8 mouse cellular contexts compared by ENCODE assay signal in the genomic region with DNA sequence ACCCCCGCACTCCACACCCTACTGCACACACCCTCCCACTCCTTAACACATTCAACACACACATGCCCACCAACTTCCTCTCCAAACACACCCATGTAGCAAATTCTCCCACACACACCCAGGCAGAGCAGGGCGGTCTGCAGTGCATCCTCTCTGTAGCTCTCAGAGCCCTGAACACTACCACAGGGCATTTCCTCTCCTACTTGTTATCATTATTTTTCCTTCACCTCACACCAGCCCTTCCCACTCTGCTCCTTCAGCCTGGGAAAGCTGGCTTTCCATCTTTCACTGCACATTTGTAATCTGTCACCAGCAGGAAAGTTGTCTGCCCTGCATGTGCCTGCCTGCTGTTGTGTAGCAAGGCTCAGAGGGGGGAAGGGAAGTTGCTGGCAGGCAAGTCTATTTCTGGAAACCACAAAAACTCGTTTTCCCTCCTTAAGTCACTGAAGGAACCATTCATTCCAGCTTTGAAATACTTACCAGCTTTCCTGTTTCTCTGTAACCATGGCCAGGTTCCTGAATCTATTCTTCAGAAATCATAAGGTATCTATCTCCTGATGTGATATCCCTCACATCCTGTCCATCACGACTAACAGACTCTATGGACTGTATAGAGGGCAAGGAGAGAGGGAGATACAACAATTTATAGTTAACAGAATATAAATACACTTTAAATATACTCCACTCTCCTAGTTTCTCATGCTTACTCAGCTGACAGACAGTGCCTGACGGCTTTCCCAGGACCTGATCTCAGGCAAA. TPM values are rescaled to one million over a fixed set of nuclear protein-coding genes. Genes with fewer than 3 reads are reported as not detected.
DNase-seq lines count a peak whose midpoint lies in the region; ATAC-seq and TF ChIP-seq lines count a peak whose summit lies in the region.

No protein-coding gene starts in this region.

- no peak for TF ChIP-seq POLR2A in spleen, adult 2 months (IDR thresholded peaks at IDR 0.05; ENCODE audit: low read depth, low read length)

- H3K4me2 ChIP-seq in kidney, embryonic 14.5 days (replicated peaks; ENCODE audit: low read depth, low read length): no peak overlapping the region; the same call in 1 of the 2 replicates
- H3K4me2 ChIP-seq in heart, embryonic 16.5 days (ENCODE audit: low read depth, low read length): peak overlapping the region; percentile 10; the same call in 1 of the 2 replicates

- H3K4me3 ChIP-seq in kidney, embryonic 14.5 days (ENCODE audit: low read length): no peak overlapping the region
- no peak overlapping the region for H3K4me3 ChIP-seq in heart, embryonic 16.5 days (ENCODE audit: low read length)
- H3K4me3 ChIP-seq in spleen, adult 2 months (ENCODE audit: extremely low read depth, insufficient read depth, insufficient read length): no peak overlapping the region; the same call in 1 of the 2 replicates

- peak overlapping the region; percentile 74 for H3K27ac ChIP-seq in kidney, embryonic 14.5 days (ENCODE audit: low read depth, low read length)
- peak overlapping the region; percentile 61 for H3K27ac ChIP-seq in heart, embryonic 16.5 days (ENCODE audit: low read length)
- peak overlapping the region; percentile 72 for H3K27ac ChIP-seq in spleen, adult 2 months (ENCODE audit: insufficient read depth, low read length)

- H3K27me3 ChIP-seq in kidney, embryonic 14.5 days (ENCODE audit: control insufficient read depth, insufficient read depth, low read length): no peaks in the 10 kb centered on the region
- no peaks in the 10 kb centered on the region for H3K27me3 ChIP-seq in heart, embryonic 16.5 days (ENCODE audit: control insufficient read depth, insufficient read depth, low read length)
- no peaks in the 10 kb centered on the region for H3K27me3 ChIP-seq in spleen, adult 2 months (ENCODE audit: control insufficient read depth, insufficient read depth, low read length)

- no peak for DNase-seq in kidney, adult 9 months
- peak; percentile 69 for DNase-seq in embryo, embryonic 10.5 days (ENCODE audit: low spot score)
- DNase-seq in left cerebral cortex, adult 9 months (ENCODE audit: low spot score in 2 of 2): peak; percentile 15 to 27
- peak; percentile 53 to 57 for DNase-seq in lung, postnatal 4 days
- peak in 1 of 2 experiments; percentile 67 for DNase-seq in spleen, adult 2 months (ENCODE audit: low read depth in 1 of 2, low spot score in 2 of 2)
- DNase-seq in adrenal gland, adult 18-20 months (ENCODE audit: low spot score in 2 of 2): no peak

- H3K4me1 ChIP-seq in kidney, embryonic 14.5 days (ENCODE audit: control insufficient read depth, insufficient read depth, low read length): peaks cover 12% of the 10 kb centered on the region
- H3K4me1 ChIP-seq in heart, embryonic 16.5 days (ENCODE audit: control insufficient read depth, insufficient read depth, low read length): peaks cover 17% of the 10 kb centered on the region
- peaks cover 15% of the 10 kb centered on the region for H3K4me1 ChIP-seq in spleen, adult 2 months (ENCODE audit: control insufficient read depth, insufficient read depth, insufficient read length)

- 29% methylated on average over 5 of the region's 5 CpGs for WGBS in kidney, embryonic 14.5 days
- 14% methylated on average over 5 of the region's 5 CpGs for WGBS in heart, embryonic 16.5 days
- 14% methylated on average over 5 of the region's 5 CpGs for WGBS in spleen, adult 2 months

- no peak overlapping the region for H3K9ac ChIP-seq in kidney, embryonic 14.5 days (ENCODE audit: low read depth, low read length)
- H3K9ac ChIP-seq in heart, embryonic 16.5 days (ENCODE audit: low read length): no peak overlapping the region

- peak; percentile 79 for ATAC-seq in kidney, embryonic 14.5 days (ENCODE audit: low FRiP score, low TSS enrichment)
- peak; percentile 85 for ATAC-seq in heart, embryonic 16.5 days (replicated peaks; ENCODE audit: extremely low read depth, insufficient read depth, low FRiP score)

- H3K36me3 ChIP-seq in kidney, embryonic 14.5 days (ENCODE audit: control insufficient read depth, insufficient read depth, low read length): no peaks in the 10 kb centered on the region
- no peaks in the 10 kb centered on the region for H3K36me3 ChIP-seq in heart, embryonic 16.5 days (ENCODE audit: control insufficient read depth, insufficient read depth)
- no peaks in the 10 kb centered on the region for H3K36me3 ChIP-seq in spleen, adult 2 months (ENCODE audit: control insufficient read depth, insufficient read depth, low read length)

- no peak for TF ChIP-seq CTCF in spleen, adult 2 months (IDR thresholded peaks at IDR 0.05; ENCODE audit: extremely low read depth, insufficient read depth, insufficient read length, insufficient replicate concordance)

- H3K9me3 ChIP-seq in kidney, embryonic 14.5 days (ENCODE audit: control insufficient read depth, low read length): no peaks in the 10 kb centered on the region
- no peaks in the 10 kb centered on the region for H3K9me3 ChIP-seq in heart, embryonic 16.5 days (replicated peaks; ENCODE audit: control insufficient read depth, low read length)

RNA-seq across cellular contexts. Expression of a gene that starts 52.0 kb away (rescaled TPM):
- 7.9 and 14.5 TPM in 2 replicates for polyA plus RNA-seq in kidney, embryonic 14.5 days (2014; fragmentation: Nextera tagmentation; extraction: Ambion mirVana)
- polyA plus RNA-seq in heart, embryonic 16.5 days (2015; fragmentation: Nextera tagmentation; extraction: Ambion mirVana): 4.7 and 5.7 TPM in 2 replicates
- 20.9 and 23.2 TPM in 2 replicates for polyA plus RNA-seq in spleen, adult 2 months (2012; rRNA removed)
- 1 to 10 TPM; 1.5 to 1.9 TPM for total RNA-seq in adrenal gland, adult 18-20 months (2021)

Comparison
In these comparisons a context has a peak if more than half of its experiments do, and no peak if none do; other contexts are left out.
1. DNase-seq: peak in embryo, embryonic 10.5 days (single experiment), left cerebral cortex, adult 9 months (2 of 2) and lung, postnatal 4 days (2 of 2); none in kidney, adult 9 months (single experiment) and adrenal gland, adult 18-20 months (0 of 2).
2. Peak in every context shown above with its lines, with median percentiles within 50 percentile points of each other: H3K27ac ChIP-seq.